Mouse (Mus musculus): ENCODE results near the gene Neil1. TPM values are rescaled to one million over a fixed set of nuclear protein-coding genes. Genes with fewer than 3 reads are reported as not detected.
A peak's percentile ranks its signal among the peaks of the same experiment; 100 is the strongest.

Neil1 gene
- polyA plus RNA-seq, 1 experiment from 2014 or later: 8.4 TPM

GRCm38 (mm10) chr9:57137246-57137645 lies 10.9 kb downstream of the Neil1 start:
- Histone ChIP-seq H3K4me1 (no peaks in the 10 kb centered on the region), H3K27me3 (no peaks in the 10 kb centered on the region), H3K27ac (no peak overlapping the region), H3K9ac (no peak overlapping the region), H3K4me2 (replicated peaks) (no peak overlapping the region), H3K9me3 (replicated peaks) (no peaks in the 10 kb centered on the region), H3K4me3 (no peak overlapping the region), H3K36me3 (peaks cover 73% of the 10 kb centered on the region)
- WGBS: 88% methylated on average over 6 of the region's 6 CpGs
- no peak for ATAC-seq (ENCODE audit: low FRiP score)

- Histone ChIP-seq H3K9ac (peak within 1 kb of the TSS; percentile 79), H3K27me3 (no peaks in the 10 kb centered on the region), H3K4me3 (peak within 1 kb of the TSS; percentile 83), H3K27ac (peak within 1 kb of the TSS; percentile 93), H3K4me1 (peaks cover 15% of the 10 kb centered on the region), H3K36me3 (peaks cover 40% of the 10 kb centered on the region), H3K9me3 (replicated peaks) (no peaks in the 10 kb centered on the region), H3K4me2 (replicated peaks) (peak within 1 kb of the TSS; percentile 93)
- ATAC-seq (ENCODE audit: low FRiP score): peak; percentile 91
- WGBS: under 1% methylated on average over 57 of the region's 58 CpGs
These were observed 17.3 kb downstream of the Neil1 start, which contains the start of gene Man2c1 for GRCm38 (mm10) chr9:57130577-57131433. Gene Man2c1 (plus strand): TSS chr9:57130690.

GRCm38 (mm10) chr9:57129641-57130040 lies 18.5 kb downstream of the Neil1 start:
- no peaks in the 10 kb centered on the region for H3K9me3 ChIP-seq (replicated peaks)
- H3K27ac ChIP-seq: no peak overlapping the region
- no peak for ATAC-seq (ENCODE audit: low FRiP score)
- peaks cover 15% of the 10 kb centered on the region for H3K4me1 ChIP-seq
- H3K36me3 ChIP-seq: peaks cover 42% of the 10 kb centered on the region
- H3K9ac ChIP-seq: no peak overlapping the region; the same call in 1 of the 2 replicates
- H3K27me3 ChIP-seq: no peaks in the 10 kb centered on the region
- no peak overlapping the region for H3K4me3 ChIP-seq
- peak overlapping the region; percentile 93 for H3K4me2 ChIP-seq (replicated peaks)

GRCm38 (mm10) chr9:57117261-57117755 lies 30.8 kb downstream of the Neil1 start:
- no peak overlapping the region for H3K9ac ChIP-seq
- H3K4me2 ChIP-seq (replicated peaks): no peak overlapping the region
- no peaks in the 10 kb centered on the region for H3K27me3 ChIP-seq
- H3K36me3 ChIP-seq: peaks cover 76% of the 10 kb centered on the region
- H3K4me3 ChIP-seq: no peak overlapping the region
- WGBS: 91% methylated on average over 13 of the region's 13 CpGs
- H3K9me3 ChIP-seq (replicated peaks): no peaks in the 10 kb centered on the region
- no peak for ATAC-seq (ENCODE audit: low FRiP score)
- no peak overlapping the region for H3K27ac ChIP-seq
- no peaks in the 10 kb centered on the region for H3K4me1 ChIP-seq

Other genes starting within 250 kb of the Neil1 start
- 7.2 and 7.3 TPM in 2 replicates for gene Snx33, start 219.9 kb downstream of the Neil1 start, polyA plus RNA-seq (2016; fragmentation: Nextera tagmentation; extraction: Ambion mirVana)
- gene Imp3, start 210.8 kb downstream of the Neil1 start, polyA plus RNA-seq (2016; fragmentation: Nextera tagmentation; extraction: Ambion mirVana): 60.9 and 62.7 TPM in 2 replicates
- 24.7 and 25.3 TPM in 2 replicates for gene Snupn, start 197.4 kb downstream of the Neil1 start, polyA plus RNA-seq (2016; fragmentation: Nextera tagmentation; extraction: Ambion mirVana)
- gene Ptpn9, start 153.4 kb downstream of the Neil1 start, polyA plus RNA-seq (2016; fragmentation: Nextera tagmentation; extraction: Ambion mirVana): 34.0 and 34.9 TPM in 2 replicates
- 38.7 and 41.2 TPM in 2 replicates for gene Sin3a, start 76.3 kb downstream of the Neil1 start, polyA plus RNA-seq (2016; fragmentation: Nextera tagmentation; extraction: Ambion mirVana)
- 62.3 TPM in 2 replicates for gene Man2c1, start 17.6 kb downstream of the Neil1 start, polyA plus RNA-seq (2016; fragmentation: Nextera tagmentation; extraction: Ambion mirVana)
- 108 and 122 TPM in 2 replicates for gene Commd4, start 10.0 kb upstream of the Neil1 start, polyA plus RNA-seq (2016; fragmentation: Nextera tagmentation; extraction: Ambion mirVana)
- gene Trcg1, start 88.3 kb upstream of the Neil1 start, polyA plus RNA-seq (2016; fragmentation: Nextera tagmentation; extraction: Ambion mirVana): not detected in 2 replicates
- gene 1700017B05Rik, start 114.3 kb upstream of the Neil1 start, polyA plus RNA-seq (2016; fragmentation: Nextera tagmentation; extraction: Ambion mirVana): 8.1 TPM in 2 replicates